ENCODE assay signal across 9 mouse cellular contexts in genomic region chr2:181676424-181676823, GRCm38 (mm10). TPM values are rescaled to one million over a fixed set of nuclear protein-coding genes. Genes with fewer than 3 reads are reported as not detected.
A peak's percentile ranks its signal among the peaks of the same experiment; 100 is the strongest.
DNase-seq lines count a peak whose midpoint lies in the region; ATAC-seq and TF ChIP-seq lines count a peak whose summit lies in the region.
"Had no signal": no experiment of that assay in that cellular context is flagged by ENCODE, and none has a peak within 500 bp of the region (broad histone marks: within the 10 kb centered on the region; RNA-seq: fewer than 3 reads in every experiment).

No protein-coding gene starts in this region.

- H3K9me3 ChIP-seq in hindbrain, embryonic 14.5 days (ENCODE audit: control insufficient read depth, low read length): no peaks in the 10 kb centered on the region
- H3K9me3 ChIP-seq: liver, embryonic 12.5 days had no signal

- no peak for ATAC-seq in hindbrain, embryonic 14.5 days (ENCODE audit: low FRiP score)
- ATAC-seq: liver, embryonic 12.5 days had no signal

- peak overlapping the region; percentile 56 for H3K4me3 ChIP-seq in gastrocnemius, adult 2 months
- no peak overlapping the region for H3K4me3 ChIP-seq in hindbrain, embryonic 14.5 days (replicated peaks; ENCODE audit: low read length)

- peak overlapping the region; percentile 24; the same call in 1 of the 2 replicates for H3K9ac ChIP-seq in hindbrain, embryonic 14.5 days
- H3K9ac ChIP-seq: liver, embryonic 12.5 days had no signal

- H3K36me3 ChIP-seq in hindbrain, embryonic 14.5 days (replicated peaks; ENCODE audit: control insufficient read depth, insufficient read depth): no peaks in the 10 kb centered on the region
- H3K36me3 ChIP-seq: liver, embryonic 12.5 days had no signal

- intact Hi-C loops in gastrocnemius, adult 2 months (cut with DNase I): no loop called here

- TF ChIP-seq CTCF in gastrocnemius, adult 2 months (IDR thresholded peaks at IDR 0.05): peak; percentile 9; the same call in 1 of the 2 replicates

- peaks cover 22% of the 10 kb centered on the region for H3K4me1 ChIP-seq in hindbrain, embryonic 14.5 days (replicated peaks; ENCODE audit: control insufficient read depth, insufficient read depth, low read length)

- no peak overlapping the region for H3K4me2 ChIP-seq in hindbrain, embryonic 14.5 days (replicated peaks)

- WGBS in hindbrain, embryonic 14.5 days: 29% methylated on average over 2 of the region's 2 CpGs

- peak overlapping the region; percentile 87 for H3K27ac ChIP-seq in gastrocnemius, adult 2 months
- H3K27ac ChIP-seq in hindbrain, embryonic 14.5 days: peak overlapping the region; percentile 59
- H3K27ac ChIP-seq: liver, embryonic 12.5 days had no signal

- peaks cover 18% of the 10 kb centered on the region for H3K27me3 ChIP-seq in hindbrain, embryonic 14.5 days (ENCODE audit: control insufficient read depth, insufficient read depth, low read length)

- no peak for DNase-seq in gastrocnemius, adult 2 months
- DNase-seq in gastrocnemius, adult 18-20 months (ENCODE audit: low spot score): no peak
- DNase-seq in lung, postnatal 10 days: peak; percentile 65
- DNase-seq in lung, postnatal 14 days: no peak
- peak; percentile 39 for DNase-seq in hindbrain, embryonic 14.5 days (ENCODE audit: low spot score)
- peak; percentile 58 for DNase-seq in retina, postnatal 1 day
- DNase-seq in cerebellum, postnatal 25 days: no peak
- DNase-seq in ovary, adult 18-20 months (ENCODE audit: low spot score): no peak

RNA-seq across cellular contexts. Expression of gene Tcea2, which starts 3.7 kb away (rescaled TPM):
- 1 to 10 TPM; 6.9 to 7.6 TPM for total RNA-seq in gastrocnemius, adult 2 months (2021)
- total RNA-seq in gastrocnemius, adult 18-20 months (2021): 1 to 10 TPM; 6.6 to 6.9 TPM
- polyA plus RNA-seq in hindbrain, embryonic 14.5 days (2014; fragmentation: Nextera tagmentation; extraction: Ambion mirVana): 40.6 and 50.4 TPM in 2 replicates

RNA-seq across cellular contexts. Expression of gene Sox18, which starts 5.0 kb away (rescaled TPM):
- total RNA-seq in gastrocnemius, adult 2 months (2021): 10 to 100 TPM; 10.4 to 15.3 TPM
- total RNA-seq in gastrocnemius, adult 18-20 months (2021): 10 to 100 TPM in 1 of 2 experiments, 1 to 10 TPM in 1; 9.7 to 22.1 TPM
- 19.3 and 20.9 TPM in 2 replicates for polyA plus RNA-seq in hindbrain, embryonic 14.5 days (2014; fragmentation: Nextera tagmentation; extraction: Ambion mirVana)

RNA-seq across cellular contexts. Expression of gene Rgs19, which starts 17.4 kb away (rescaled TPM):
- total RNA-seq in gastrocnemius, adult 2 months (2021): 1 to 10 TPM; 2.7 to 2.8 TPM
- total RNA-seq in gastrocnemius, adult 18-20 months (2021): 1 to 10 TPM; 2.4 to 4.3 TPM
- 69.0 and 73.0 TPM in 2 replicates for polyA plus RNA-seq in hindbrain, embryonic 14.5 days (2014; fragmentation: Nextera tagmentation; extraction: Ambion mirVana)

RNA-seq across cellular contexts. Expression of gene Gm29797, which starts 19.6 kb away (rescaled TPM):
- total RNA-seq in gastrocnemius, adult 2 months (2021): not detected
- not detected for total RNA-seq in gastrocnemius, adult 18-20 months (2021)
- 0.27 TPM in 1 of 2 replicates, not detected in the other for polyA plus RNA-seq in hindbrain, embryonic 14.5 days (2014; fragmentation: Nextera tagmentation; extraction: Ambion mirVana)
- polyA plus RNA-seq: liver, embryonic 12.5 days had no signal

RNA-seq across cellular contexts. Expression of gene Lkaaear1, which starts 21.8 kb away (rescaled TPM):
- not detected for total RNA-seq in gastrocnemius, adult 2 months (2021)
- total RNA-seq in gastrocnemius, adult 18-20 months (2021): not detected
- polyA plus RNA-seq in hindbrain, embryonic 14.5 days (2014; fragmentation: Nextera tagmentation; extraction: Ambion mirVana): not detected in 2 replicates
- polyA plus RNA-seq: liver, embryonic 12.5 days had no signal

Comparison
In these comparisons a context has a peak if more than half of its experiments do, and no peak if none do; other contexts are left out.
1. DNase-seq: peak in lung, postnatal 10 days (single experiment), hindbrain, embryonic 14.5 days (single experiment) and retina, postnatal 1 day (single experiment); none in gastrocnemius, adult 2 months (single experiment), gastrocnemius, adult 18-20 months (single experiment), lung, postnatal 14 days (single experiment), cerebellum, postnatal 25 days (0 of 2) and ovary, adult 18-20 months (single experiment).